Mouse (Mus musculus): ENCODE data around the gene Raph1.
A peak's percentile ranks its signal among the peaks of the same experiment; 100 is the strongest.
"Not testable (repeated sequence)": the region's sequence is repeated elsewhere in the genome, so short reads cannot be mapped to it uniquely, and the experiment has no call there.

Raph1 gene

GRCm38 (mm10) chr1:60565270-60565920 lies 1.5 kb downstream of the Raph1 start:
- DNase-seq (ENCODE audit: low spot score in 2 of 2), result peak in 1 of 2 experiments; percentile 5

GRCm38 (mm10) chr1:60564691-60565090 lies 2.2 kb downstream of the Raph1 start:
- DNase-seq (ENCODE audit: low spot score in 2 of 2), result no peak

GRCm38 (mm10) chr1:60563021-60563420 lies 3.9 kb downstream of the Raph1 start:
- no peak for DNase-seq (ENCODE audit: low spot score in 2 of 2)

GRCm38 (mm10) chr1:60543681-60544080 lies 23.2 kb downstream of the Raph1 start:
- DNase-seq (ENCODE audit: low spot score in 2 of 2), result no peak

- no peak for DNase-seq (ENCODE audit: low spot score in 2 of 2)
These were observed 27.6 kb downstream of the Raph1 start for GRCm38 (mm10) chr1:60539272-60539671.

- DNase-seq (ENCODE audit: low spot score in 2 of 2), result peak in 1 of 2 experiments; percentile 4
These were observed 32.0 kb downstream of the Raph1 start for GRCm38 (mm10) chr1:60534932-60535331.

- DNase-seq (ENCODE audit: low spot score in 2 of 2), result no peak
These were observed 36.3 kb downstream of the Raph1 start for GRCm38 (mm10) chr1:60530636-60531035.

- DNase-seq (ENCODE audit: low spot score in 2 of 2), result no peak
These were observed 36.8 kb downstream of the Raph1 start for GRCm38 (mm10) chr1:60530107-60530506.

GRCm38 (mm10) chr1:60510584-60510983 lies 56.3 kb downstream of the Raph1 start:
- DNase-seq (ENCODE audit: low spot score in 2 of 2), result no peak

- no peak for DNase-seq (ENCODE audit: low spot score in 2 of 2)
These were observed 63.4 kb downstream of the Raph1 start for GRCm38 (mm10) chr1:60503456-60503855.

- no peak for DNase-seq (ENCODE audit: low spot score in 2 of 2)
These were observed 73.5 kb downstream of the Raph1 start for GRCm38 (mm10) chr1:60493421-60493820.

GRCm38 (mm10) chr1:60492404-60492803 lies 74.5 kb downstream of the Raph1 start:
- no peak for DNase-seq (ENCODE audit: low spot score in 2 of 2)

GRCm38 (mm10) chr1:60490510-60490909 lies 76.4 kb downstream of the Raph1 start:
- no peak for DNase-seq (ENCODE audit: low spot score in 2 of 2)

GRCm38 (mm10) chr1:60489660-60490059 lies 77.2 kb downstream of the Raph1 start:
- no peak for DNase-seq (ENCODE audit: low spot score in 2 of 2)

GRCm38 (mm10) chr1:60488635-60489034 lies 78.3 kb downstream of the Raph1 start:
- no peak for DNase-seq (ENCODE audit: low spot score in 2 of 2)

- DNase-seq (ENCODE audit: low spot score in 2 of 2), result no peak
These were observed 81.3 kb downstream of the Raph1 start for GRCm38 (mm10) chr1:60485649-60486048.

GRCm38 (mm10) chr1:60482881-60483280 lies 84.0 kb downstream of the Raph1 start:
- DNase-seq (ENCODE audit: low spot score in 2 of 2), result no peak

- no peak for DNase-seq (ENCODE audit: low spot score in 2 of 2)
These were observed 85.3 kb downstream of the Raph1 start for GRCm38 (mm10) chr1:60481561-60481960.

- DNase-seq (ENCODE audit: low spot score in 2 of 2), result no peak
These were observed 96.4 kb downstream of the Raph1 start for GRCm38 (mm10) chr1:60470541-60470940.

GRCm38 (mm10) chr1:60469491-60469890 lies 97.4 kb downstream of the Raph1 start:
- no peak for DNase-seq (ENCODE audit: low spot score in 2 of 2)

- DNase-seq (ENCODE audit: low spot score in 2 of 2), result no peak
These were observed 106.3 kb downstream of the Raph1 start for GRCm38 (mm10) chr1:60460623-60461022.

GRCm38 (mm10) chr1:60449896-60450295 lies 117.0 kb downstream of the Raph1 start:
- no peak for DNase-seq (ENCODE audit: low spot score in 2 of 2)

- no peak for DNase-seq (ENCODE audit: low spot score in 2 of 2)
These were observed 119.8 kb downstream of the Raph1 start for GRCm38 (mm10) chr1:60447067-60447466.

- DNase-seq (ENCODE audit: low spot score in 2 of 2), result not testable (repeated sequence)
These were observed 125.5 kb downstream of the Raph1 start for GRCm38 (mm10) chr1:60441438-60441837.
